Mouse (Mus musculus) thymus, adult 2 months (tissue): Measurements from ENCODE around the gene Zyg11b. TPM values are rescaled to one million over a fixed set of nuclear protein-coding genes. Genes with fewer than 3 reads are reported as not detected.
A peak's percentile ranks its signal among the peaks of the same experiment; 100 is the strongest.

Source experiments
- DNase-seq: peaks from one replicate; pipeline ENCODE4 v3.0.0; 2021
- H3K27ac ChIP-seq: fragments of 200-500 bp; 2 replicates; pipeline ENCODE4 v1.5.1; 2012; ENCODE audit warnings: low read length, control low read depth; ENCODE audit not compliant: control insufficient read depth, insufficient read depth
- H3K27me3 ChIP-seq: fragments of 200-500 bp; 2 replicates; pipeline ENCODE4 v1.6.1; 2012; ENCODE audit warnings: mild to moderate bottlenecking, low read length, moderate library complexity, mixed read lengths; ENCODE audit not compliant: control insufficient read depth, insufficient read depth
- H3K36me3 ChIP-seq: fragments of 200-500 bp; 2 replicates; pipeline ENCODE4 v1.6.1; 2012; ENCODE audit warnings: mild to moderate bottlenecking, low read length, moderate library complexity; ENCODE audit not compliant: control insufficient read depth, insufficient read depth
- H3K4me1 ChIP-seq: fragments of 200-500 bp; replicated peaks from 2 replicates; pipeline ENCODE4 v1.6.1; 2012; ENCODE audit warnings: low read length; ENCODE audit not compliant: control insufficient read depth, insufficient read depth
- H3K4me3 ChIP-seq: fragments of 200-500 bp; 2 replicates; pipeline ENCODE4 v1.5.1; 2012; ENCODE audit warnings: mild to moderate bottlenecking, low read length, control low read depth, moderate library complexity; ENCODE audit not compliant: control insufficient read depth, insufficient read depth
- CTCF ChIP-seq: fragments of 200-500 bp; IDR thresholded peaks from 2 replicates; pipeline ENCODE4 v1.5.1; 2012; ENCODE audit warnings: mild to moderate bottlenecking, control low read depth, low read length, moderate library complexity, borderline replicate concordance; ENCODE audit not compliant: control insufficient read depth, poor library complexity, insufficient read depth; ENCODE audit errors: extremely low read depth
- POLR2A ChIP-seq: fragments of 200-500 bp; IDR thresholded peaks from 2 replicates; pipeline ENCODE4 v1.6.1; 2012; ENCODE audit warnings: mild to moderate bottlenecking, low read length, control low read depth, moderate library complexity; ENCODE audit not compliant: control insufficient read depth, poor library complexity, insufficient read depth; ENCODE audit errors: extremely low read depth
- WGBS: fragments of 180-500 bp; shearing (Covaris S2); methylation state at CpG from one replicate; pipeline ENCODE4 v1.1.7; 2018; 5-methylcytosine and 5-hydroxymethylcytosine counted together
- polyA plus RNA-seq: library from polyadenylated mRNA; depleted of rRNA; stranded (reverse); fragments of >200 nt; gene quantifications from 2 replicates; pipeline ENCODE4 v1.2.3, GENCODE M21; 2012

The Zyg11b gene
- polyA plus RNA-seq, 1 experiment: 18.7 TPM

DNA sequence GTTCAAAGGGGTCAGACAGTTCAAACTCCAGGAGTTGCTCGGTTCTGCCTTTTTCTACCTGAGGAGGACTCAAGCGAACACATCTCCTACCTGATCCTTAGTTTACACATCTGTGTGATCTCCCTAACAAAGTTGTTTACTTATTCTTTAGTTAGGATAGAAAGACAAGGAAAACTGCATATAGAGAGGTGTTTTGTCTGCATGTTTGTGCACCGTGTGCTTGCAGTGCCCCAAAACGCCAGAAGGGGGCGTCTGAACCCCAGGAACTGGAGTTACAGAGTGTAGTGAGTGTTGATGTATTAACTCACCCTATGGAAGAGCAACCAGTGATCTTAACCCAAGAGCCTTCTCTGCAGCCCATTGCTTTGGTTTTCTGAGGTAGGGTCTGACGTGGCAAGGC is 18.9 kb upstream of the Zyg11b start:
- Histone ChIP-seq H3K27ac (peak overlapping the region; percentile 98), H3K4me1 (peaks cover 25% of the 10 kb centered on the region), H3K4me3 (no peak overlapping the region), H3K36me3 (no peaks in the 10 kb centered on the region), H3K27me3 (no peaks in the 10 kb centered on the region)
- TF ChIP-seq POLR2A (no peak), CTCF (peak; percentile 19; the same call in 1 of the 2 replicates)
- DNase-seq: no peak
- 80% methylated on average over 6 of the region's 6 CpGs for WGBS

DNA sequence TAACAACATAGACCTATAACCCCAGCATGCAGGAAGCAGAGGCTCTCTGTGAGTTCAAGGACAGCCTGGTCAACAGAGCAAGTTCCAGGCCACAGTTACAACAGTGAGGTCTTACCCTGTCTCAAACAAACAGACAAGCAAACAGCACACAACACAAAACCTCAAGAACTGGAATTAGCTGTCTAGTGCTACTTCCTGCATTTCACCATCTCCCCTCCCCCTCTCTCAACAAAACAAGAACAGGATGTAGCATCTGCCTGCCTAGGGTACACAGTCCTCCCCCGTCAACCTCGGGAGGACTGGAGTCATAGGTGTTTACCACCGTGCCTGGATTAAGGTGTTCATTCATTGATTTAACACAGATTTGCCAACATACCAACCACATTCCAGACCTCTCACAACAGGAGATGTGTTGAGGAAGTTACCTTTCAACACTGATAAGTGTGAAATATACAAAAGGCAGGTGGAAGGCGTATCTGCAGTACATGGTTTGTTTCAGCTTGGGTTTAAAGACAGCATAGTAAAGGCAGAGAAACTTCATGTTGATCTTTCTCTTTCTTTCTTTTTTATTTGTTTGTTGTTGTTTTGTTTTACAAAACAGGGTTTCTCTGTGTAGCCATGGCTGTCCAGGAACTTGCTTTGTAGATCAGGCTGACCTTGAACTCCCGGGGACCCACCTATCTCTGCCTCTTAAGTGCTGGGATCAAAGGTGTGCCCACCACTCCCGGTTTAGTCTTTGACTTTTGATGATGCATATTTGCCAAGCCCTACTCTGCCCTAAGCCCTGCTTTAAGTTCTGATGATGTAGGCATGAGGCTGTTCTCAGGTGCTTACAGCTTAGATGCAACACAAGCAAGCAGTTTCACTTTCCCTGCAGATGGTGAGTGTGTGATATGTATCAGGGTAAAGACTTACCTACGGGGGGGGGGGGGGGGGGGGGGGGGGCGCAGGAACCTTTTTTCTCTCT is 18.0 kb upstream of the Zyg11b start:
- Histone ChIP-seq H3K4me1 (peaks cover 25% of the 10 kb centered on the region), H3K4me3 (no peak overlapping the region), H3K36me3 (no peaks in the 10 kb centered on the region), H3K27me3 (no peaks in the 10 kb centered on the region), H3K27ac (peak overlapping the region; percentile 98)
- TF ChIP-seq POLR2A (no peak), CTCF (no peak)
- peak; percentile 78 for DNase-seq
- WGBS: 35% methylated on average over 7 of the region's 8 CpGs

DNA sequence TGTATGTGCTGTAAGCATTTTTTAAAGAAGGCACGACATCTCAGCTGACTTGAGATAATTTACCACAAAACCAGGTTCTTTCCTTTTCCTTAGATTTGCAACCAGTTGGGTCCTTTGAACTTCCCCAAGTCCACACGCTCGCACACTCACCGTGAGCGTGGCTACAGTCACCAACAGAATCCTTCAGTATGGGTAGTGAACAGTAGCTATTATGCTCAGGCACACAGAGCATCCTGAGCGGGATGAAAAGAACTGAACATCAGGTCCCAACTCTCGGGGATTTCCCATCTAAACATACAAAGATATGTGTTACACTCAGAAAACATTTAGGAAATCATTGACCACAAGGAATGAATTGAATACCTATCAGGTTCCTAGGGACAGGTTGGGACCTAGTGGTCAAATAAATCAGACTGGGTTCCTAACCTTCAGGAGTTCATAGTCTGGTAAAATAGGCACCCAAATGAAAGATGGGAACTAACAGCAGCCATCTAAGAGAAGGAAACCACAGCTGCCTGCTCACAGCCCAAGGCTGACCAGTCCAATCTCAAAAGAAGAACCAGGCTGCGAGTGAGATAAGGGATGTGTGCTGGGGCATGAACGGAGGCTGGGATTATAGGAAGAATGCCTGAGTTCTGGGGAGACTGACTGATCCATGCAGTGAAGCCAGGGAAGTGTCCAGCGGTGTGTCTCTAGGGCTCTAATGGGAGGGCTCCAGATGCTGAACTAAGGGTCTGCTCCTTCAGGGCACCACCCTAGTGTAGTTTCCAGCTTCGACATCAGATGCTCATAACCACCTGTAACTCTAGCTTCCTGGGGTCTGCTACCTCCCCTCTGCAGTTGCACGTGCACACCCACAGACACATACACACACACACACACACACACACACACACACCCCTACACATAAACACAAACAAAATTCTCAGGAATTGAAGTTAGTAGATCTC is 17.0 kb upstream of the Zyg11b start:
- DNase-seq: peak; percentile 35
- 26% methylated on average over 12 of the region's 12 CpGs for WGBS
- no peak overlapping the region for H3K4me3 ChIP-seq
- TF ChIP-seq POLR2A: no peak
- TF ChIP-seq CTCF: no peak
- H3K36me3 ChIP-seq: no peaks in the 10 kb centered on the region
- peaks cover 20% of the 10 kb centered on the region for H3K4me1 ChIP-seq
- H3K27me3 ChIP-seq: no peaks in the 10 kb centered on the region
- H3K27ac ChIP-seq: peak overlapping the region; percentile 98

DNA sequence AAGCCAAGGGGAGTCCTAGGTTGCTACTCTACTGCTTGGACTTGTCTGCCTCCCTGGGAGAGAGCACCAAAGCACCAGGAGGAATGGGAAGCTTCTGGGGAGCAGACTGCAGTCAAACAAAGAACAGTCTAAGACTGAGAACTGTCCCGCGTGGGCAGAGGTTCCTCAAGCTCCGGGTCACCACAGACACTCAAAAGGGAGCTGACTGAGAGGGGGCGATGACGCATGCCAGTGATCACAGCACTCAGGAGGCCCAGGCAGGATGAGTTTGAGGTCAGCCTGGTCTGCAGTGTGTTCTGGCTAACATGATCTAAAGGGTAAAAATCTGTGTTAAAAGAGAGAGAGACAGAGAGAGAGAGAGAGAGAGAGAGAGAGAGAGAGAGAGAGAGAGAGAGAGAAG is 13.1 kb upstream of the Zyg11b start:
- Histone ChIP-seq H3K36me3 (no peaks in the 10 kb centered on the region), H3K27me3 (no peaks in the 10 kb centered on the region), H3K4me3 (no peak overlapping the region), H3K27ac (no peak overlapping the region), H3K4me1 (peaks cover 24% of the 10 kb centered on the region)
- 56% methylated on average over 5 of the region's 5 CpGs for WGBS
- no peak for DNase-seq
- TF ChIP-seq CTCF (no peak), POLR2A (no peak)

DNA sequence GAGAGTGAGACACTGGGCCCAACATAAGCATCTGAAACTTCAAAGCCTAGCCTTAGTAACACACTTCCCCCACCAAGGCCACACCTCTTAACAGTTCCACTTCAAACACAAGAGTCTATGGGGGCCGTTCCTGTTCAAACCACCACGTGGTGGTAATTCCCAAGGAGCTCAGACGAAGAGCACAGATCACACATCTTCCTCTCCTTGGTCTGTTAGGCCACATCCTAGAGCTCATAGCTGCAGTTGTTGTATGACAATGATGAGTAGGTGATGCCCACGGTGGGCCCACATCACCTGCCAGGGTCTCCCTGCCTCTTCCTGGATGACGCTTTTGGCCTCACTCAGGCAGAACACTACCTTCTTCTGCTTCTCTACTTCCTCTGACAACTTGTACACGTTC is 9.8 kb upstream of the Zyg11b start:
- TF ChIP-seq CTCF (no peak), POLR2A (no peak)
- 5% methylated on average over 6 of the region's 6 CpGs for WGBS
- peaks cover 10% of the 10 kb centered on the region for H3K4me1 ChIP-seq
- H3K36me3 ChIP-seq: no peaks in the 10 kb centered on the region
- H3K4me3 ChIP-seq: no peak overlapping the region
- no peaks in the 10 kb centered on the region for H3K27me3 ChIP-seq
- DNase-seq: peak; percentile 37
- peak overlapping the region; percentile 85 for H3K27ac ChIP-seq

DNA sequence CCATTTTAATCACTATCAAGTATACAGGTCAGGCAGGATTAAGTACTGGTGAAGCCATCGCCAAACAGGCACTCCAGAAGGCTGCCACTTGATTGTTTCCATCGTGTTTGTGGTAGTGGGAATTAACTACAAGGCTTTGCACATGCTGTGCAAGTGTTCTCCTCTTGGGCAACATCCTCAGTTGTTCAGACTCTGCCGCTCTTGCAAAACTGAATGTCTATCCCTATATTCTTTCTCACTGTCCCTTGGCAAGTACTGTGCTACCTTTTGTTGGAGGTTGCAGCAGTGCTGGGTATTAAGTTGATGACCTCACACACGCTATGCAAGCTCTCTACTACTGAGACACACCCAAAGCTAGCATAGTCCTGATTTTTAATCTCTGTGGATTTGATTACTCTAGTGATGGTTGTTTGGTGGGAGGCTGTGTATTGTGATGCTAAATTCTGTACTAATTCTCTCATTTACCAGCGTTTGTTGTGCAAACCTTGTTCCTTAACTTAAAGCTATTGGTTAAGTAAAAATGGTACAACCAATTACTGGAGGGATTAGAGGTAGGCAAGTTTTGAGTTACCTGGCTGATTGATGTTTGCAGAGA is 1.5 kb upstream of the Zyg11b start:
- H3K36me3 ChIP-seq: no peaks in the 10 kb centered on the region
- no peak for TF ChIP-seq CTCF
- no peak for TF ChIP-seq POLR2A
- no peak overlapping the region for H3K4me3 ChIP-seq
- H3K4me1 ChIP-seq: peaks cover 10% of the 10 kb centered on the region; the same call in 1 of the 2 replicates
- H3K27me3 ChIP-seq: no peaks in the 10 kb centered on the region
- WGBS: 90% methylated on average over 5 of the region's 5 CpGs
- no peak for DNase-seq
- H3K27ac ChIP-seq: no peak overlapping the region
